Mouse (Mus musculus): ENCODE measurements around the gene Wdpcp. TPM values are rescaled to one million over a fixed set of nuclear protein-coding genes. Genes with fewer than 3 reads are reported as not detected.

The Wdpcp gene
- polyA plus RNA-seq, 1 experiment = 1.5 TPM

DNA sequence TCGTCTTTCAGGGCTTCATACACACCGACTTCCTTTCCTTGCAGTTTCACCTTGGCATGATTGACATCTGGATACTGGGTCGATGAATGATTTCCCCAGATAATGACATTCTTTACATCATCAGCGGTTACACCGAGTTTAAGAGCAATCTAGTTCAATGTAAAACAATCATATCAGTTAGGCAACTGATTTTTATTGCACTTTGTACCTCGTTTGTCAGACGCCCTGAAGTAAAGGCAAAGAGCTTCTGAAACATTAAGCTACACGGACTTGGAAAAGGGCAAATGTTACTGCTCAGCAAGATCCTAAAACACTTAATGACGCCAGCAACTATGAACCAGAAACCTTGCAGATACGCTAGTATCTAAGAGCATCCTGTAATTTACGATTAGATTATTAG is 12.3 kb upstream of the Wdpcp start:
- H3K36me3 ChIP-seq (ENCODE audit: control insufficient read depth, insufficient read depth, low read length) = peaks cover 51% of the 10 kb centered on the region
- H3K4me1 ChIP-seq (ENCODE audit: control insufficient read depth, insufficient read depth, insufficient read length, low read length) = peaks cover 15% of the 10 kb centered on the region
- no peak overlapping the region for H3K4me3 ChIP-seq (ENCODE audit: low read depth, low read length)
- WGBS = 28% methylated on average over 11 of the region's 11 CpGs
- H3K27ac ChIP-seq (ENCODE audit: insufficient read depth, low read depth, low read length) = 0 out of 2 replicates have a peak overlapping the region, but pooled peaks have one; percentile 7
- TF ChIP-seq POLR2A (IDR thresholded peaks at IDR 0.05; ENCODE audit: low read depth, low read length) (no peak), CTCF (IDR thresholded peaks at IDR 0.05; ENCODE audit: extremely low read depth, insufficient read length, insufficient replicate concordance, low read depth, low read length) (no peak)
- no peaks in the 10 kb centered on the region for H3K27me3 ChIP-seq (ENCODE audit: control insufficient read depth, insufficient read depth, low read length)

DNA sequence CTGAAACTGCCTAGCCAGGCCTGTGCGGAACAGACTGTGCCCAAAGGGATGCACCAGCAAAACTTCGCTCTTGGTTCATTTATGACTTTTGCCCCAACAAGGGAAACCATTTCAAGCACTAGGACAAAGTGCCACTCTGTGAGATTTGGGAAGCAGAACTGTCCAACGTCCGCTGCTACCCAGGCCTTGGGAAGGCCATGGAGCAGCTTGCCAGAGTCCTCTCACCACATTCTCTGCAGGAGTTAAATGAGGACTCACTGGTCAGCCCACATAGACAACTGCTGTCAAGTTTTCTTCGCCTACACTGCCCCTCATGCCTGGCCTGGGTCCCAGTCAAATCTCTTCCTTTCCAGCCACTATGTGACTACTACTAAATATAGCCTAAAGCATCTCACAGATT is 10.7 kb upstream of the Wdpcp start:
- H3K4me1 ChIP-seq (ENCODE audit: control insufficient read depth, insufficient read depth, insufficient read length, low read length) = peaks cover 18% of the 10 kb centered on the region
- H3K36me3 ChIP-seq (ENCODE audit: control insufficient read depth, insufficient read depth, low read length) = peaks cover 52% of the 10 kb centered on the region
- WGBS = 74% methylated on average over 5 of the region's 5 CpGs
- H3K27me3 ChIP-seq (ENCODE audit: control insufficient read depth, insufficient read depth, low read length) = no peaks in the 10 kb centered on the region
- H3K27ac ChIP-seq (ENCODE audit: insufficient read depth, low read depth, low read length) = peak overlapping the region; percentile 61
- H3K4me3 ChIP-seq (ENCODE audit: low read depth, low read length) = no peak overlapping the region
- TF ChIP-seq POLR2A (IDR thresholded peaks at IDR 0.05; ENCODE audit: low read depth, low read length) (no peak), CTCF (IDR thresholded peaks at IDR 0.05; ENCODE audit: extremely low read depth, insufficient read length, insufficient replicate concordance, low read depth, low read length) (no peak)

DNA sequence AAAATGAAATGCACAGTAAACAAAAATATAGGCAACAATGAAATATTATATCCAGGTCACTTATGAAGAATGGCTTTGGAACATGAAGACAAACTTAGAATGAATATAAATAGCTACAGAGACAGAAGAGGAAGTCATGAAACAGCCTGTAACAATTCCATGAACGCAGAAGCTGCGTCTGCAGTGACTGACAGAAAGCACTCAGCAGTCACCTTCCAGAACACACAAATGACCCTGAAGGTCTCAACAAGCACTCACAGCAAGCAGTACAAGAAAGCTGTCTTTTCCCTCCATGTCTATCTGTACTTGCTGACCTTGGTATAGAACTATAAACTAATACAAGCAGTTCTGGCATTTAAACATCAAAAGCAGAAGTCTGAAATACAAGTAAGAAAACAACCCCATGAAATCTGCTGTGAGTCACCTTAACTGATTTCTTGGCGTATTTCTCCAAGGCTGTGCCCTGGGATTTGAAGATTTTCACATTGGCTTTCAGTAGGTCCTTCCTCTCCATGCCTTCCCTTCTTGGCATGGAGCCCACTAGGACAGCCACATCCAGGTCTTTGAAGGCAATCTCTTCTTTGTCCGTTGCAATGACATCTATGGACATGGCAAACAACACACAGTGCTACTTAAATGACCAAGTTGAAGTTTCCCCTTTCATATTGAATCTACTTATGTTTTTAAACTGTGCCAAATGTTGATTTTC is 8.3 kb upstream of the Wdpcp start:
- 61% methylated on average over 4 of the region's 4 CpGs for WGBS
- H3K4me3 ChIP-seq (ENCODE audit: low read depth, low read length) = no peak overlapping the region
- H3K27me3 ChIP-seq (ENCODE audit: control insufficient read depth, insufficient read depth, low read length) = no peaks in the 10 kb centered on the region
- peaks cover 48% of the 10 kb centered on the region for H3K36me3 ChIP-seq (ENCODE audit: control insufficient read depth, insufficient read depth, low read length)
- TF ChIP-seq POLR2A (IDR thresholded peaks at IDR 0.05; ENCODE audit: low read depth, low read length) (no peak), CTCF (IDR thresholded peaks at IDR 0.05; ENCODE audit: extremely low read depth, insufficient read length, insufficient replicate concordance, low read depth, low read length) (no peak)
- H3K4me1 ChIP-seq (ENCODE audit: control insufficient read depth, insufficient read depth, insufficient read length, low read length) = peaks cover 16% of the 10 kb centered on the region
- H3K27ac ChIP-seq (ENCODE audit: insufficient read depth, low read depth, low read length) = peak overlapping the region; percentile 50; the same call in 1 of the 2 replicates

DNA sequence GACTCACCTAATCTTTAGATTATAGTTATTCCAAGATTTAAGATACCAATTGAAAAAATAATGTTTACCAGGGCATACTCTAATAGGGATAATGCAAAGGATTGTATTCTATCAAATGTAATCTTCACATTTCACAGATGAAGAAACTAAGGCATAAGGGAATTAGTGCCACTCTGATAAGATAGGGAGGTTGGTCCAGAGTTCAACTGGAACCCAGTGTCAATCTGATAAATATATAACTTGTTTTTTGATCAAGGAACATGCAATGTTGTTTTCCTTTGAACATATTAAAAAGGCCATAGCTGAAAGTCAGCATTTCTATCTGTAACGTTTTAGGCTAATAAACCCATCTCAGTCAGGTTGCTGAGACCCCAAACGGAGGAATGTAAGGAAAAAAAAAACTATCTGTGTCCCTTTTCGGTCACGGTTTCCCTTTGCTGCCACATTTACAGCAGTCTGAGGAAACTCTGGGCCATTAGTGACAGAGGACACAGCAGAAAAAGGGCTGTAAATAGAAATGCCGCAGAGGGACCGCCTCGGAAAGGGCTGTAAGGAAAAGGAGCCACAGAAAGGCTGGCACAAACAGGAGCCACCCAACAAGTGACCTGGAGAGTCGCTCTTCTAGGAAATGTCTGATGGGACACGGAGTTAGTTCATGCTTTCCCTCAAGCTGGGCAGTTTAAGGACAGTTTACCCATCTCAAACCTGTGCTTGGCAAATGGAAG is 7.2 kb upstream of the Wdpcp start:
- no peaks in the 10 kb centered on the region for H3K27me3 ChIP-seq (ENCODE audit: control insufficient read depth, insufficient read depth, low read length)
- H3K4me3 ChIP-seq (ENCODE audit: low read depth, low read length) = no peak overlapping the region
- peaks cover 44% of the 10 kb centered on the region for H3K36me3 ChIP-seq (ENCODE audit: control insufficient read depth, insufficient read depth, low read length)
- H3K27ac ChIP-seq (ENCODE audit: insufficient read depth, low read depth, low read length) = peak overlapping the region; percentile 81
- no peak for TF ChIP-seq POLR2A (IDR thresholded peaks at IDR 0.05; ENCODE audit: low read depth, low read length)
- no peak for TF ChIP-seq CTCF (IDR thresholded peaks at IDR 0.05; ENCODE audit: extremely low read depth, insufficient read length, insufficient replicate concordance, low read depth, low read length)
- 26% methylated on average over 9 of the region's 9 CpGs for WGBS
- peaks cover 14% of the 10 kb centered on the region for H3K4me1 ChIP-seq (ENCODE audit: control insufficient read depth, insufficient read depth, insufficient read length, low read length)

DNA sequence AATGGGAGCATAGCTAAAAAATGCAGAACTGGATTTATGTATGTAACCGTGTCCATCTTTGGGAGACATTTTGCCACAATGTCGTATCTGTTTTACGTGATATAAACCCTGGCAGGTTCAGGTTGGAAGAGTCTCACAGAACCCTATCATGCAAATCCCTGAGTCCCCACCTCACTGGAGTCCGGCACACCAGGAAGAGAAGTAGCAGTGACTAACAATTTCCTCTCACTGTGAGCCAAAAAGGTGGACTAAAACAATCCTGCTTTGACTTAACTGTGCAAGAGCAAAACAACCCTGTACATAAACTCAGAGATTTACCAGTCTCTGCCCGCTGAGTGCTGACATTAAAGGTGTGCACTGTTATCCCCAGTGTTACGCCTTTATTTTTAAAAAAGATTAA is 5.1 kb upstream of the Wdpcp start:
- no peak overlapping the region for H3K4me3 ChIP-seq (ENCODE audit: low read depth, low read length)
- peak overlapping the region; percentile 61; the same call in 1 of the 2 replicates for H3K27ac ChIP-seq (ENCODE audit: insufficient read depth, low read depth, low read length)
- H3K36me3 ChIP-seq (ENCODE audit: control insufficient read depth, insufficient read depth, low read length) = peaks cover 33% of the 10 kb centered on the region
- TF ChIP-seq CTCF (IDR thresholded peaks at IDR 0.05; ENCODE audit: extremely low read depth, insufficient read length, insufficient replicate concordance, low read depth, low read length) = no peak
- no peak for TF ChIP-seq POLR2A (IDR thresholded peaks at IDR 0.05; ENCODE audit: low read depth, low read length)
- H3K27me3 ChIP-seq (ENCODE audit: control insufficient read depth, insufficient read depth, low read length) = no peaks in the 10 kb centered on the region
- H3K4me1 ChIP-seq (ENCODE audit: control insufficient read depth, insufficient read depth, insufficient read length, low read length) = peaks cover 8% of the 10 kb centered on the region
- 86% methylated on average over 6 of the region's 6 CpGs for WGBS

DNA sequence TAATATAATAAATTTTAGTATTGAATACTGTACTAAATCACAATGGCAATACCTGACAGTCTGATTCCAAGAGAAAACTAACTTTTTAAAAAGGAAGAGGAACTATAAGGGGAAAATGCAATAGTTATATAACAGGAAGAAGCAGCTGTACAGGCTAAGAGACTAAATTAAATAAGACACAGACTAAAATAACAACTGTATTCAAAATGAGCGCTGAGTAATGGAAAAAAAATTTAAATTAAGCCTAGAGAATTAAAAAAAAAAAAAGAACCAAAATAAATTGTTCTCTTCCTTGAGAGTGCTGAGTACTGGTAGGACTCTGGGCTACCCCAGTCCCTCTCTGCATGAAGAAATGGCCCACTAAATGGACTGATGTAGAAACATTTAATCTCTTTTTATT is 4.3 kb upstream of the Wdpcp start:
- Histone ChIP-seq H3K4me3 (ENCODE audit: low read depth, low read length) (no peak overlapping the region), H3K36me3 (ENCODE audit: control insufficient read depth, insufficient read depth, low read length) (peaks cover 30% of the 10 kb centered on the region), H3K27ac (ENCODE audit: insufficient read depth, low read depth, low read length) (peak overlapping the region; percentile 48; the same call in 1 of the 2 replicates), H3K4me1 (ENCODE audit: control insufficient read depth, insufficient read depth, insufficient read length, low read length) (peaks cover 8% of the 10 kb centered on the region), H3K27me3 (ENCODE audit: control insufficient read depth, insufficient read depth, low read length) (no peaks in the 10 kb centered on the region)
- TF ChIP-seq POLR2A (IDR thresholded peaks at IDR 0.05; ENCODE audit: low read depth, low read length) = no peak
- no peak for TF ChIP-seq CTCF (IDR thresholded peaks at IDR 0.05; ENCODE audit: extremely low read depth, insufficient read length, insufficient replicate concordance, low read depth, low read length)
- WGBS = 69% methylated on average over 1 of the region's 1 CpGs

DNA sequence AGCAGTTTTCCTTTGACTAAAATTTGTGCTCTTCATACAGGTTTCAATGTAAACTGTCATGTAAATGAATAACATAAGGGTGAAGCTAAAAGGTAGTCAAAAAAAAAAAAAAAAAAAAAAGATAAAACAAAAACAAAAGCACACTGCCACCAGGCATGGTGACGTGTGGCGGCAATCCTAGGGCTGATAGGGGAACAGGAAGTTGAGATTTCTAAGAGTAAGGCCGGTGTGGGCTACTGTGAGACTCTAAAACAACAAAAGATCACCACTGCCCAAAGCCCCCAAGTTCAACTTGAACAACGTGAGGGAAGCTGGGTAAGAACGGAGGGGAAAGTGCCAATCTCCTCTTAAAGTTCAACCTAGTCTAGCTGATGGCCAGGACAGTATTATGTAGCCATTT is 3.0 kb upstream of the Wdpcp start:
- H3K27me3 ChIP-seq (ENCODE audit: control insufficient read depth, insufficient read depth, low read length) = no peaks in the 10 kb centered on the region
- H3K4me3 ChIP-seq (ENCODE audit: low read depth, low read length) = peak overlapping the region; percentile 35; the same call in 1 of the 2 replicates
- 19% methylated on average over 5 of the region's 5 CpGs for WGBS
- peaks cover 7% of the 10 kb centered on the region for H3K4me1 ChIP-seq (ENCODE audit: control insufficient read depth, insufficient read depth, insufficient read length, low read length)
- H3K27ac ChIP-seq (ENCODE audit: insufficient read depth, low read depth, low read length) = peak overlapping the region; percentile 88
- peaks cover 20% of the 10 kb centered on the region for H3K36me3 ChIP-seq (ENCODE audit: control insufficient read depth, insufficient read depth, low read length)
- TF ChIP-seq POLR2A (IDR thresholded peaks at IDR 0.05; ENCODE audit: low read depth, low read length) (no peak), CTCF (IDR thresholded peaks at IDR 0.05; ENCODE audit: extremely low read depth, insufficient read length, insufficient replicate concordance, low read depth, low read length) (no peak)
